Mouse (Mus musculus) thymus, adult 2 months (tissue): Measurements from ENCODE around the gene Cry2.

Experiments used
- CTCF ChIP-seq: fragments of 200-500 bp; IDR thresholded peaks from 2 replicates; pipeline ENCODE4 v1.5.1; 2012; ENCODE audit warnings: mild to moderate bottlenecking, control low read depth, low read length, moderate library complexity, borderline replicate concordance; ENCODE audit not compliant: control insufficient read depth, poor library complexity, insufficient read depth; ENCODE audit errors: extremely low read depth
- POLR2A ChIP-seq: fragments of 200-500 bp; IDR thresholded peaks from 2 replicates; pipeline ENCODE4 v1.6.1; 2012; ENCODE audit warnings: mild to moderate bottlenecking, low read length, control low read depth, moderate library complexity; ENCODE audit not compliant: control insufficient read depth, poor library complexity, insufficient read depth; ENCODE audit errors: extremely low read depth

DNA sequence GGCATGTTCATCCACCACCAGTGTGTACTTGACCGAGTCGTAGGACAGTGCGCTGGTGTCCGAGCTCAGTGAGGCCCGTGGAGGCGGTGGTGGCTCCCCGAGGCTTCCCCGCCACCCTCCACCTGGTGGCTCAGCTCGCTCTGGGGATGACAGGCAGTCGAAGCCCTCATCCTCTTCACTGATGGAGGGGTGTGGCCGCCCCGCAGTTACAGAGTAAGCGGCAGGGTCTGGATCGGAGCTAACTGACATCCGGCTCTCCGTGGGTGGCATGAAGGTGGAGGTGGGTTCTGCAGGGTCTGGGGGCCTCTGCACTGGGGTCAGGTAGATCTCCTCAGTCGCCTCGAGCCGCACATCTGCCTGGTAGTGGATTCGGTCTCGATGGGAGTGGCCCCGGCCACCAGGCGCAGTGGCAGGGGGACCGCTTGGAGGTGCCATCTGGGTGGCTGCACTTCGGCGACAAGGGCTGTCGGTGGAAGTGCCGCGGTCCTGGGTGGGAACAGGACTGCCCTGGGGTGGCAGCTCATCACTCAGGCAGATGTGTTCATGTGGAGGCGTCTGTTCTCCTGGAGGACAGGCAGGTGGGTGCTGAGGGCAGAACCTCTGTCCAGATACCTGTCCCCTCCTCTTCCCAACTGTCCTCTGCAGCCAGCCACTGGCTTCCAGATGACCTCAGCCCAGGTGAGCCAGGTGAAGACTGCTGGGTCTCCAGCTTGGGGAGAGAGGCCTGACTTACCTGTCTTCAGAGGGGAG lies 46.8 kb downstream of the Cry2 start:
- TF ChIP-seq POLR2A (no peak), CTCF (no peak)
